Mouse (Mus musculus): ENCODE measurements around the gene Tlr6. TPM values are rescaled to one million over a fixed set of nuclear protein-coding genes. Genes with fewer than 3 reads are reported as not detected.

The Tlr6 gene
- total and polyA plus RNA-seq, 2 experiments from 2014 or later = 0.16 to 0.34 TPM

- no peak for DNase-seq (ENCODE audit: low spot score)
- WGBS = 81% methylated on average over 5 of the region's 5 CpGs
- Histone ChIP-seq H3K4me1 (ENCODE audit: insufficient read depth, low read length) (no peaks in the 10 kb centered on the region), H3K27me3 (ENCODE audit: insufficient read depth, low read length) (no peaks in the 10 kb centered on the region), H3K36me3 (ENCODE audit: insufficient read depth, low read length) (no peaks in the 10 kb centered on the region), H3K9ac (replicated peaks; ENCODE audit: low read length) (no peak overlapping the region), H3K27ac (no peak overlapping the region), H3K4me3 (ENCODE audit: low read length) (no peak overlapping the region), H3K9me3 (ENCODE audit: low read length) (no peaks in the 10 kb centered on the region), H3K4me2 (ENCODE audit: low read depth, low read length) (no peak overlapping the region)
- no peak for TF ChIP-seq CTCF (IDR thresholded peaks at IDR 0.05; ENCODE audit: low read depth)
- ATAC-seq = no peak
These were observed 8.4 kb downstream of the Tlr6 start for GRCm38 (mm10) chr5:64951486-64951885.

- 92% methylated on average over 15 of the region's 15 CpGs for WGBS
These were observed 27.1 kb downstream of the Tlr6 start for GRCm38 (mm10) chr5:64932775-64933174.

GRCm38 (mm10) chr5:64932215-64932614, 27.7 kb downstream of the Tlr6 start:
- Histone ChIP-seq H3K9me3 (ENCODE audit: low read length) (no peaks in the 10 kb centered on the region), H3K27me3 (ENCODE audit: insufficient read depth, low read length) (no peaks in the 10 kb centered on the region), H3K4me1 (ENCODE audit: insufficient read depth, low read length) (no peaks in the 10 kb centered on the region), H3K9ac (replicated peaks; ENCODE audit: low read length) (no peak overlapping the region), H3K4me3 (ENCODE audit: low read length) (no peak overlapping the region), H3K36me3 (ENCODE audit: insufficient read depth, low read length) (no peaks in the 10 kb centered on the region), H3K27ac (no peak overlapping the region), H3K4me2 (ENCODE audit: low read depth, low read length) (no peak overlapping the region)
- DNase-seq (ENCODE audit: low spot score) = no peak
- WGBS = 57% methylated on average over 3 of the region's 3 CpGs
- ATAC-seq = no peak
- no peak for TF ChIP-seq CTCF (IDR thresholded peaks at IDR 0.05; ENCODE audit: low read depth)

More at GRCm38 (mm10) chr5:64932775-64933174, 27.1 kb downstream of the Tlr6 start:
- Histone ChIP-seq H3K4me2 (ENCODE audit: low read depth, low read length) (no peak overlapping the region), H3K9me3 (ENCODE audit: low read length) (no peaks in the 10 kb centered on the region), H3K4me1 (ENCODE audit: insufficient read depth, low read length) (no peaks in the 10 kb centered on the region), H3K4me3 (ENCODE audit: low read length) (no peak overlapping the region), H3K27ac (no peak overlapping the region), H3K27me3 (ENCODE audit: insufficient read depth, low read length) (no peaks in the 10 kb centered on the region), H3K36me3 (ENCODE audit: insufficient read depth, low read length) (no peaks in the 10 kb centered on the region), H3K9ac (replicated peaks; ENCODE audit: low read length) (no peak overlapping the region)
- DNase-seq (ENCODE audit: low spot score) (no peak), ATAC-seq (no peak)
- TF ChIP-seq CTCF (IDR thresholded peaks at IDR 0.05; ENCODE audit: low read depth) = no peak

- Histone ChIP-seq H3K9me3 (ENCODE audit: low read length) (no peaks in the 10 kb centered on the region), H3K4me3 (ENCODE audit: low read length) (no peak overlapping the region), H3K36me3 (ENCODE audit: insufficient read depth, low read length) (no peaks in the 10 kb centered on the region), H3K27me3 (ENCODE audit: insufficient read depth, low read length) (no peaks in the 10 kb centered on the region), H3K9ac (replicated peaks; ENCODE audit: low read length) (no peak overlapping the region), H3K4me2 (ENCODE audit: low read depth, low read length) (no peak overlapping the region), H3K27ac (no peak overlapping the region), H3K4me1 (ENCODE audit: insufficient read depth, low read length) (no peaks in the 10 kb centered on the region)
- no peak for ATAC-seq
- WGBS = 96% methylated on average over 5 of the region's 5 CpGs
- no peak for TF ChIP-seq CTCF (IDR thresholded peaks at IDR 0.05; ENCODE audit: low read depth)
- no peak for DNase-seq (ENCODE audit: low spot score)
These were observed 37.0 kb downstream of the Tlr6 start for GRCm38 (mm10) chr5:64922891-64923381.

DNA sequence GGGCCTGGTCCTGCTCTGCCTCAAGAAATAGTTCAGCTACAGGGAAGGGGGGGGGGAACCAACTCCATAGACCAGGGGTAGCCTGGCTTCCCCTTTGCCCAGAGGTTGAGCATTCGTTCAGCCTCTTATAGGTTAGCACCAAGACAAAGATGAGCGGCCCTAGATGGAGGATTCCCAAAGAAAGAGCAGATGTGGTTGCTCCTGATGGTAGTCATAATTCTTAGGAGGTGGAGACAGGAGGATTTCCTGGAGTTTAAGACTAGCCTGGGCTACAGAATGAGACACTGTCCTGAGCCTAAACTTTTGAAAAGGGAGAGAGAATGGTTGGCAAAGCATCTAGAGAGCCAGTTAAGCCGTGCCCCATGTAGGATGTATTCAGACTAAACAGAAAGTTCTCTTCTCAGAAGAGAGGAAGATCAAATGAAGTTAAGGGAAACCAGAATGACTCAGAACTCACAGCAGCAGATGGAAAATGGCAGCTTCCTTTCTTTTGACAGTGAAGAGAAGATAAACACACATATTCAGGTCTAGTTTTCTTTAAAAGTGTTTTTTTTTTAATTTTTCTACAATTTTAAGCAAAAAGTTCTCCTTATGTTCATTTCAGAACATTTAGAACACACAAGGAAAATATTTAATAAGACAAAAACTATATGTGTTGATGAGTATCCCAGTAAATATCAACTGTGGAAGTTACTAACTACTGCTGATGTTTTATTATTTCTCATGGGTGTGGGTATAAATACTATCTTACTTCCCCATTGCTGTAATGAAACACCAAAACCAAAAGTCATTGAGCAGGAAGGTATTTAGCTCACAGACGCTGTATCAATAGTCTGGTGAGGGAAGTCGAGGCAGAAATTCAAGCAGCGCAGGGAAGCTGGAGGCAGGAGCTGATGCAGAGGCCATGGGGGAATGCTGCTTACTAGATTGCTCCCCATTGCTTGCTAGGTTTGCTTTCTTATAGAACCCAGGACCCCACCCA, 41.0 kb downstream of the Tlr6 start:
- H3K4me1 ChIP-seq (ENCODE audit: insufficient read depth, low read length) = no peaks in the 10 kb centered on the region
- no peaks in the 10 kb centered on the region for H3K9me3 ChIP-seq (ENCODE audit: low read length)
- H3K27me3 ChIP-seq (ENCODE audit: insufficient read depth, low read length) = no peaks in the 10 kb centered on the region
- no peaks in the 10 kb centered on the region for H3K36me3 ChIP-seq (ENCODE audit: insufficient read depth, low read length)
- no peak overlapping the region for H3K27ac ChIP-seq
- H3K4me3 ChIP-seq (ENCODE audit: low read length) = no peak overlapping the region
- no peak for TF ChIP-seq CTCF (IDR thresholded peaks at IDR 0.05; ENCODE audit: low read depth)
- ATAC-seq (no peak), DNase-seq (ENCODE audit: low spot score) (no peak)
- no peak overlapping the region for H3K9ac ChIP-seq (replicated peaks; ENCODE audit: low read length)
- no peak overlapping the region for H3K4me2 ChIP-seq (ENCODE audit: low read depth, low read length)
- WGBS = 90% methylated on average over 6 of the region's 6 CpGs

DNA sequence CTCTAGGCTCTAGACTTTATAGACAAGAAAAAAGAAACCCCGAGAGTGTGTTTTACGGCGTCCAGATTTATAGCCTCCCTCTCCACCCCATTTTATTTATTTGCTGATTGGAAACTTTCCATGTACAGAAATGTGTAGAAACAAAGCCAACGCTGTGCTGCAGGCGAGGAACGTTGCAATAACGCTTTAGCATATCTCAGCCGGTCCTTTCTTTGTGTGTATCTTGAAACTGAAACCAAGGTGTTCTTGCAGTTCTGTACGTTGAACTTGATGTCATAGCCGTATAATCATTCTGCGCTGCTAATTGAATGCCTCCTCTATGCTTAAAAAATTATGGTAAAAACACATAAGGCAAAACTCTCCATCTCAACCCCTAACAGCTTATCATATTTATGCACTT, 42.2 kb downstream of the Tlr6 start:
- Histone ChIP-seq H3K27me3 (ENCODE audit: insufficient read depth, low read length) (no peaks in the 10 kb centered on the region), H3K4me1 (ENCODE audit: insufficient read depth, low read length) (no peaks in the 10 kb centered on the region), H3K4me3 (ENCODE audit: low read length) (no peak overlapping the region), H3K9ac (replicated peaks; ENCODE audit: low read length) (no peak overlapping the region), H3K9me3 (ENCODE audit: low read length) (no peaks in the 10 kb centered on the region), H3K36me3 (ENCODE audit: insufficient read depth, low read length) (no peaks in the 10 kb centered on the region), H3K27ac (no peak overlapping the region), H3K4me2 (ENCODE audit: low read depth, low read length) (no peak overlapping the region)
- 96% methylated on average over 11 of the region's 11 CpGs for WGBS
- no peak for TF ChIP-seq CTCF (IDR thresholded peaks at IDR 0.05; ENCODE audit: low read depth)
- ATAC-seq = no peak
- DNase-seq (ENCODE audit: low spot score) = no peak

DNA sequence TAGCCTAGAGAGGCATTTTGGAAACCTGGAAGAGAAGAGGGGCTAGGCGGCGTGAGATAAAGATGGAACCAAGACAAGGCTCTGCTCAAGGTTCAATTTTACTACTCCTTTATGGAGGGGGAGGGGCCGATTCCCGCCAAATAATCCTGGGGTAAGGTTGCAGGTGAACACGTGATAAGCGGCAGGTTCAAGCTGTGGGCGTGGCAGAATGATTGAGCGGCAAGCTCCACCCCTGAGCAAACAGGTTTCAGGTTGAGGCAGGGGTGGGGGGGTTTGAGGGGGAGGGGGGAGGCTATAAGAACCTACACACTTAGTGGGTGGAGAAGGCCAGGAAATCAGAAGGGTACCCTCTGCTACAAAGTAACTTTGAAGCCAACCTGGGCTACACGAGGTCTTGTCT, 42.7 kb downstream of the Tlr6 start:
- H3K36me3 ChIP-seq (ENCODE audit: insufficient read depth, low read length) = no peaks in the 10 kb centered on the region
- no peak overlapping the region for H3K9ac ChIP-seq (replicated peaks; ENCODE audit: low read length)
- DNase-seq (ENCODE audit: low spot score) (no peak), ATAC-seq (no peak)
- no peak overlapping the region for H3K4me3 ChIP-seq (ENCODE audit: low read length)
- no peak for TF ChIP-seq CTCF (IDR thresholded peaks at IDR 0.05; ENCODE audit: low read depth)
- no peaks in the 10 kb centered on the region for H3K27me3 ChIP-seq (ENCODE audit: insufficient read depth, low read length)
- H3K9me3 ChIP-seq (ENCODE audit: low read length) = no peaks in the 10 kb centered on the region
- WGBS = 95% methylated on average over 9 of the region's 9 CpGs
- H3K4me2 ChIP-seq (ENCODE audit: low read depth, low read length) = no peak overlapping the region
- H3K4me1 ChIP-seq (ENCODE audit: insufficient read depth, low read length) = no peaks in the 10 kb centered on the region
- no peak overlapping the region for H3K27ac ChIP-seq

Measured in hindbrain, postnatal 0 days (tissue).